Mouse (Mus musculus) testis, postnatal 14 days (tissue): ENCODE results near the gene Ube2j1.

ENCODE experiments used
- DNase-seq: peaks from one replicate; pipeline ENCODE4 v3.0.0; 2021; ENCODE audit warnings: low spot score

The Ube2j1 gene

DNA sequence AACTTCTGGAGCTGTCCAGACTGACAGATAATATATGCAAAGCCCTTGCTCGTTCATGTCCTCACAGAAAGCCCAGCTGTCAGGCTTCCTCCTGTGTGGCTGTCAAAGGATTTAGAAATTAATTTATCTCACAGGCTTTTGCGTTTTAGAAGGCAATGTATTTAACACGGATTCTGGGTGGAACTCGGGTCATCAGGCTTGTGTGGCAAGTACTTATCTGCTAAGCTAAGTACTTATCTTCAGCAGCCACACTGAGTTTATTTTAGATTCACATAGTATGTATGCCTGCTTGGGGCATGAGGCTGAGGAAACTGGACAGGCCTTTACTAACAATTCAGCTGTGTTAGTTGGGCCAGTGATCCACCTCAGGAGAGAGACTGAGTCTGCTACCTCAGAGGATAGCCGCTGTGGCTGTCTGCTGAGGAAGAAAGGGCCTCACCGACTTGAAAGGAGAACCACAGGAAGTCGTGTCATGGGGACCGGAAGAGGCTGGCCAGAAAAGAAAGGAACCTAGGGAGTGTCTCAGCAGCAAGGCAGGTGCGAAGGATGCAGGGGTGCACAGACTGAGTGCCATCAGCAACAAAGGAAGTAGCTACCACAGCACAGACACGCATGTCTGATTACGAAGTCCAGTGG, 41.4 kb downstream of the Ube2j1 start:
- no peak for DNase-seq

DNA sequence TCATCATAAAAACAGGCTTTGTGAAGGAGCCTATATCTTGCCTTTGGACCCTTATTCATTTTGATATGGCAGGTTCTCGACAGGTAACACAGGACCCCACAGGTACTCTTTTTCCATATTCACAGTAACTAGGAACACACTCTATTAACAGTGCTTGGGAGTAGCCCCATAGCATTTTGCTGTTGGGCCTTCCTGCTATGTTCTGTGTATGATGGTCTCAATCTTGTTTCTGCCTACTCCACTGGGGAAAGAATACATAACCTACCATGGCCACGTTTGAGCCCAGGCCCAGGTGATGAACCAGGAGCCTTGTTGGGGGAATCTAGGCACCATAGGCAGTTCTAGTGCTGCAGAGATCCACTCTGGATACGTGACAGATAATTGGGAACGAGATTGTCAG, 43.2 kb downstream of the Ube2j1 start:
- no peak for DNase-seq

DNA sequence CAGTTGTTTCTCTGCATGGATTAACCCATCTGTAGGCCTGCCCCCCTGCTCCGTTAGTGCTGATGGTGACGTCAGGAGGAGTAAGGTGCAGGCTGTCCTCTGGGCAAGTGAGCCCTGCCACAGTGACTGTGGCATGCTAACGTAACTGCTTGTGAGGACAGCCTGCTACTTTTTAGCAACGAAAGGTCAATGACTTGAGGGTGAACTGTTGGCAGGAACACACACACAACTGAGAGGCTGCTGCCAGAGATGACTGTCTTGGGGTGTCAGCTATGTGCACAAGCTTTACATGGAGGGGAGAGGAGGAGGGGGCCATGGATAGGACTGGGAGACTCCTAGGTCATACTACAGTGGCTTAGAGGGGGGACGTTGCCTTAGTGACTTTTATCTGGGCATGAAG, 43.6 kb downstream of the Ube2j1 start:
- no peak for DNase-seq

- no peak for DNase-seq
Measured at GRCm38 (mm10) chr4:33075776-33076524, 44.7 kb downstream of the Ube2j1 start.

GRCm38 (mm10) chr4:33077161-33077560, 45.9 kb downstream of the Ube2j1 start:
- no peak for DNase-seq

- DNase-seq: no peak
Measured at GRCm38 (mm10) chr4:33077724-33078123, 46.5 kb downstream of the Ube2j1 start.

DNA sequence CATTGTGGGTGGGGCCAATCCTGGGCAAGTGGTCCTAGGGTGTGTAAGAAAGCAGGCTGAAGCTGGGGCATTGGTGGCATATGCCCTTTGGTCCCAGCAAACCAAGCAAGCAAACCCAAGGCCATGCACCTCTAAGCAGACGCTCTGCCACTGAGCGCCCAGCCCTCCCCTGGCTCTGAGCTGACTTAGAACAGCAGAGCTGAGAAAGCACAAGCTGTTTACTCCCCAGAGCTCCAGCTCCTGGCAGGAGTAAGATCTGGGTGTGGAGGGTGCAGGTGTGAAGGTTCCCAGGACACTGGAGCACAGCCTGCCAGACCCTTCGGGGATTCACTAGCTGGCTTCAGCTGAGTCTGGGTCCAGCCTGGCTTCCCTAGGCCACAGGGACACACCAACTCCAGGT, 47.3 kb downstream of the Ube2j1 start:
- DNase-seq: no peak

DNA sequence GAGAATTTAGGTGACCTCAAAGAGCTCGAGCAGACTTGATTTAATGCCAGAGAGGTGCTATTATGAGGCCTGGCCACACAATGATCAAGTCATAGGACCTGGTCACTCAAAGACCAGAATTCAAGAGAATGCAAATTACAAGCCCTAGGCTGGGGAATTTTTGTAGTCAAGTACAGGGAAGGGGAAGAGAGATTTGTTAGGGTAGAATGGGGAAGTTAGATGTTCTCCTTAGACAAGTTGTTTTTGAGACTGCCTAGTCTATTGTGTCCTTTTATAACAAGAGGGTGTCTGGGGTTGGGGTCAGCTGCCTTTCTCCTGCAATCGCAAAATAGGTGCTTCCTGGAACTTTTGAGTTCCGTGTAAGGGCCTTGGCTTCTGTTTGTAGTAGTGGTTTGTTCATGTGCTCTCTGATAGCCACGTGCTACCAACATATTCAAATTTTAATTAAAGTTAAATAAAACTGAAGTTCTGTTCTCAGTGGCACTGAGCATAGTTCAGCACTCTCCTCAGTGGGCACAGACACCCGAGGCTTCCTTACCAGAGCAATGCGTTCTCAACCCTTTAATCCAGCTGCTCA, 68.0 kb downstream of the Ube2j1 start:
- no peak for DNase-seq
